Mouse (Mus musculus) gastrocnemius, postnatal 14 days (tissue): Measurements from ENCODE around the gene Adgrf5. TPM values are rescaled to one million over a fixed set of nuclear protein-coding genes. Genes with fewer than 3 reads are reported as not detected.
A peak's percentile ranks its signal among the peaks of the same experiment; 100 is the strongest.
"Not testable (repeated sequence)": the region's sequence is repeated elsewhere in the genome, so short reads cannot be mapped to it uniquely, and the experiment has no call there.

ENCODE experiments used
- DNase-seq: peaks from one replicate; pipeline ENCODE4 v3.0.0; 2021; ENCODE audit warnings: mixed read lengths
- intact Hi-C: fragments of 180-260 bp; cut with DNase I; formaldehyde crosslinking; loops from one replicate; pipeline ENCODE4 v1.15.1; 2025; ENCODE audit warnings: low total_unique reads
- total RNA-seq, 2 experiments: library from RNA; stranded (reverse); gene quantifications; 2 replicates each; pipeline ENCODE4 v1.2.3; 2021

The Adgrf5 gene
- total RNA-seq, 2 experiments from 2014 or later = 81.4 to 133 TPM

- intact Hi-C loops = no loop called here
- DNase-seq = no peak
These were observed 71.4 kb downstream of the Adgrf5 start for GRCm38 (mm10) chr17:43431692-43432091.

DNA sequence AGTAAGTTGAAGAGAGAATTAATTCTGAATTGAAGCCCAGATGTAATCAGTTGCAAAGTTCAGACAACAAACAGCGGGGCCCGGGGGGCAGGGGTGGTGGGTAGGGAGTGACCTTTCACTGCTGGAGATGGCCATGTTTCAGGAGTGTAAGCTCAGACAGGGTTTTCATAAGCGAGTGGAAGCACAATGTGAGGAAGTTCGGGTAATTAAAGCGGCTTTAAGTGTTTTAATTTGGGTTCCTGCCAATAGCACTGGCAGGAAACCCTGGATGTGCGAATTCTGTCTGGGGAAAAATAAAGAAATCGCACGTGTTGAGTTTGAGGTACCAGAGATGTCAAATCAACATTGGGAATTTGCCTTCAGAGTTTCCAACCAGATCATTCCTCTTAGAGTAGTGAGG lies 74.2 kb downstream of the Adgrf5 start:
- intact Hi-C loops = no loop called here
- no peak for DNase-seq

GRCm38 (mm10) chr17:43451216-43451615 lies 91.0 kb downstream of the Adgrf5 start:
- no peak for DNase-seq
- intact Hi-C loops = no loop called here

GRCm38 (mm10) chr17:43458598-43458997 lies 98.3 kb downstream of the Adgrf5 start:
- intact Hi-C loops = loop anchor here (5.0 kb wide), 1 partner anchor 131 kb away; no protein-coding TSS in a partner anchor

GRCm38 (mm10) chr17:43459737-43460230 lies 99.5 kb downstream of the Adgrf5 start:
- intact Hi-C loops = loop anchor here (2.0 to 5.0 kb wide), 2 partner anchors 132 to 193 kb away; no protein-coding TSS in a partner anchor
- no peak for DNase-seq

More at GRCm38 (mm10) chr17:43458598-43458997, 98.3 kb downstream of the Adgrf5 start:
- peak; percentile 83 for DNase-seq

DNA sequence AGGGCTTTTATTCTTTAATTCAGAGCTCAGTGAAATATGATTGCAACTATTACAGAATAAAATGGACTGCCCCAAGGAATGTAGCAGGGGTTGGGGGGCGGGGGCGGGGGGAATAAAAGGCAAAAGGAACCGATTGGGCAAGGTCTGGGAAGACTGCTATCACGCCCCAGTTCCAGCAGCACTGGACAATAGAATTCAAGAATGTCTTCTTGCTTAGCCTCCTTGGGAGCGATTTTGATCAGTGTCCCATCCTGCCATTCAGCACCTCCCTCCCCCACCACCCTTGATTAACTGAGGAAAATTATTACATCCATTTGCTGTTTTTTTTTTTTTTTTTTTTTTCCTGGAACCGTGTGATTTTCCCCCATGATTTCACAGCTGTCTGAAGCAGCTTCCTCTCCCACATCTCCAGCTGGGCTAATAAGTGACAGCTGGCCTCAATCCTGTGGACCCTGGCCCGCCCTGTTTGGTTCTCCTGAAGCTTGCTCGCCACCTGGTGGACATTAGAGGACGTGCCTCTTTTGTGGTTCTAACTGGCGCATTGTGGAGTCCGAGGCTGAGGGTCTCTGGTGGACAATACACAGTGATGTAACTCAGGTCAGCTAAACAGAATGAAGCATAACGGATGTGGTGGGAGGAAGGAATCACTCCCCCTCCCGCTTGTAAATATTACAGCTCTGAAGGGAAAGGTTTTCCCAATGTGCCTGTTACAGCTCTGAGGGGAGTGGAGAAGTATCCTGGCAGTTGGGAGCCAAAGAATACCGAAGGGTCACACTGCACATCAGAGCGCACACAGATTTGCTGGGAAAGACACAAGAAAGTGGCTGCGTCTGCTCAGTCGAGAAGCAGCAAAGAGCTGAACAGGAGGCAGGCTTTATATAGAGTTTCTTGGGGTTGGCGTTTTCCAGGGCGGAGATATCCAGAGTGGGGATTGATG lies 100.3 kb downstream of the Adgrf5 start:
- intact Hi-C loops = loop anchor here (2.0 kb wide), 1 partner anchor 194 kb away; no protein-coding TSS in a partner anchor
- peak; percentile 82 for DNase-seq

GRCm38 (mm10) chr17:43470039-43470438 lies 109.8 kb downstream of the Adgrf5 start:
- intact Hi-C loops = no loop called here
- peak; percentile 6 for DNase-seq

DNA sequence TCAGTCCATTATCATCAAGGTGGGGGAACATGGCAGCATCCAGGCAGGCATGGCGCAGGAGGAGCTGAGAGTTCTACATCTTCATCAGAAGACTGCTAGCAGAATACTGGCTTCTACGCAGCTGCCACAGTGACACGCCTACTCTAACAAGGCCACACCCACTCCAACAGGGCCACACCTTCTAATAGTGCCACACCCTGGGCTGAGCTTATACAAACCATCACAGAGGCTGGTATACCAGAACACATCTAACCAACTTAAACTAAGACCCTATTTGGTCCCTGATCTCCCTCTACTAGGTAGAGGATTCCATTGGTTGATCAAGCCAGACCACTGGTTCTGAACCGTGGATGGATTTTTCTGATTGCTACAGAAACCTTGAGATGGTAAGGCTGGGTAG lies 112.3 kb downstream of the Adgrf5 start:
- intact Hi-C loops = no loop called here

GRCm38 (mm10) chr17:43474775-43475174 lies 114.5 kb downstream of the Adgrf5 start:
- DNase-seq = no peak
- intact Hi-C loops = no loop called here

More for the DNA sequence above, 112.3 kb downstream of the Adgrf5 start:
- no peak for DNase-seq

DNA sequence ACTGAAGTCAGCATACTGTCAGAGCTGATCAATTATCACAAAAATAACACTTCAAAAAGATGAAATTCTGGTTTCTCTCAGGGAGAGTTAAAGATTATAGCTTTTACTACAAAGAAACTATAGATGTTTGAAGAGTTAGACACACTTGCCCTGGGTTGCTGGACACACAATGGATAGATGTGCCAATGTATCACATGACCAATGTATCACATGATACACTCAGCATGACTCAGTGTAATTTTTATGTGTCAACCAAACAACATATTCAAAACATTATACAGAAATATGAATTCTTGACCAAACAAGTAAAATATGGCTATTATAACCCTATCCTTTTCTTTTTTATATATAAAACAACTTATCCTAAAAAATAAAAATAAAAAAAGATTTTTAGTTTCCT lies 117.4 kb downstream of the Adgrf5 start:
- DNase-seq = no peak
- intact Hi-C loops = no loop called here

DNA sequence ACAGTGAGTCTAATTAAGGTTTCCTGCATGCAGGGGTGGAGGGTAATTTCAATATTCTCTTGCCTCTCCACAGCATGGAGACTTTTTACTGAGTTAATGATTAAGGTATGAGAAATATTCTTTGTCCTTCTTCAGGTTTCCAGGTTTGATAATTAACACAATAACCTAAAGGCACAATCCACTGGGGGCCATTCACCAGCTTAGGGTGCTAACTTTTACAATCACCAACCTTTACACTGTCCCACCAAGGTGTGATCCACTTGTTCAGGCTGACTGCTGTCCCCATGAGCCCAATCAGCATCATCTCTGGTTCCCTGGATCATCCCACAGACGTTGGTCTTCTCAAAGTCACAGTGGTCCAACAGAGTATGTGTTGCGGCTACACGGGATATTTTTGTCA lies 125.7 kb downstream of the Adgrf5 start:
- DNase-seq = no peak
- intact Hi-C loops = no loop called here

DNA sequence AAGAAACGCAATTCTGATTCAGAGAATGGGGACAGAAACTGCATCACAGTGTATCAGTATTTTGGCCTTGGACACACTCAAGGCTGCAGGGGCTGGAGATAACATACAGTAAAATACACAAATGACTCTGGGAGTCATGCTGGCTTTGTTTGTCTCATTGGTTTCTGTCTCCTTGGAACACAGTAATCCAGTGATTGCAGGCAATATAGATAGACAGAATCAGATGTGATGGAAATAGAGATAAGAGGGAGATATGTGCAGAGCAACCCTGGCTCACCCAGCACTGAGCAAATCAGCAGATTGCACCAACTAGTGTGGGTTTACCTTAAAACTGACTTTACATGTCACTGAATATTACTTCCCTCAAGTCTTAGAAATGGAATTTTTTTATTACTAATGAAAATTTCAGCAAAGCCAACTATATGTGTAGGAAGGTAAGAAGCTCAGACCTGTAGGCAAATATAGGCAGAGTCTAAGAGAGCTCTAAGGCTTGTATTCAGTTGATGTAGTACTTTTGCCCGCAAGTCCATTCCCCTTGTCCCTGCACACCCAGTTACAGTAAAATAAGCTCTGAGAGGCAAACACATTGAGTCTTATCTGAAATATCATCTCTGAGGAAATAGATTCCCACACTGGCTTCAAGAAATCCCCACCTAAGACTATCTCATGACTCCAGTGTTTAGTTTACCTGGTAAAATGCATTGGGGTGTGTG lies 128.3 kb downstream of the Adgrf5 start:
- no peak for DNase-seq
- intact Hi-C loops = no loop called here

DNA sequence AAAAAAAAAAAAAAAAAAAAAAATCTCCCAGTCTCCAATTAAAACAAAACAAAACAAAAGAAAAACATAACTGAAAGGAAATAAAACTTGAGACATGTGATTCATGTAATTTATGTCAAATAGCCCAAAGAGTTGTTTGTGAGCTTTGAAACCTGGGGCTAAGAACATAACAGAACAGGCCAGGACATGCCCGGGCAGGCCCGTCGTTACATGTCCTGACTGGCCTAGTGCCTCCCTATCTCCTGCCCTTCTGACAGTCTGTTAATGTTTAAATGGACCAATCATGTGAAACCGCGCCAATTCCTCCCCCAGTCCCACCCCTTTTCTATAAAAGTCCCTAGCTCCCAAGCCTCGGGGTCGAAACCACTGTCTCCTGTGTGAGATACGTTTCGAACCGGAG lies 130.1 kb downstream of the Adgrf5 start:
- DNase-seq, intact Hi-C loops: not testable (repeated sequence)

- no peak for DNase-seq
- intact Hi-C loops = no loop called here
These were observed 135.3 kb downstream of the Adgrf5 start for GRCm38 (mm10) chr17:43495502-43495901.

DNA sequence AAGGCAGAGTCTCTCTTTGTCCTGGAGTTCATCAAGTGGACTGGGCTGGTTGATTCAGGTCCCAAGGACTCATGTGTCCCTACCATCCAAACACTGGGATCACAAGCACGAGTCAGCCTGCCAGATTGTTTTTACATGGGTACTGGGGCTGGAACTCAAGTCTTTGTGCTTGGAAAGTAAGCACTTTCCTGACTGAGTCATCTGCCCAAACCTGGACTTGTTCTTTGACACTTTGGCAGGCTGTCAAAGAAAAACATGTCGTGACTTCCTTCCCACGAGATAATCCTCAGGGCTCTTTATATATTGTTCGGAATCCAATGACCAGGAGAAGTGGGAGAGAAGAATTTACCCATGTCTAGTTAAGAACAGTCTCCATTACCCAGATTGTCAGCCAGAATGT lies 137.3 kb downstream of the Adgrf5 start:
- DNase-seq = no peak
- intact Hi-C loops = no loop called here

GRCm38 (mm10) chr17:43500513-43500912 lies 140.3 kb downstream of the Adgrf5 start:
- intact Hi-C loops = no loop called here
- no peak for DNase-seq

- DNase-seq = no peak
- intact Hi-C loops = no loop called here
These were observed 141.0 kb downstream of the Adgrf5 start for GRCm38 (mm10) chr17:43501223-43501622.

- DNase-seq = no peak
- intact Hi-C loops = no loop called here
These were observed 141.4 kb downstream of the Adgrf5 start for GRCm38 (mm10) chr17:43501631-43502030.

- intact Hi-C loops = no loop called here
- DNase-seq = no peak
These were observed 142.3 kb downstream of the Adgrf5 start, which contains the start of gene Mep1a for GRCm38 (mm10) chr17:43502592-43502991. Mep1a (minus strand) TSS chr17:43502812.
